Comparison of ENCODE assay signal across 9 mouse cellular contexts in the genomic region with DNA sequence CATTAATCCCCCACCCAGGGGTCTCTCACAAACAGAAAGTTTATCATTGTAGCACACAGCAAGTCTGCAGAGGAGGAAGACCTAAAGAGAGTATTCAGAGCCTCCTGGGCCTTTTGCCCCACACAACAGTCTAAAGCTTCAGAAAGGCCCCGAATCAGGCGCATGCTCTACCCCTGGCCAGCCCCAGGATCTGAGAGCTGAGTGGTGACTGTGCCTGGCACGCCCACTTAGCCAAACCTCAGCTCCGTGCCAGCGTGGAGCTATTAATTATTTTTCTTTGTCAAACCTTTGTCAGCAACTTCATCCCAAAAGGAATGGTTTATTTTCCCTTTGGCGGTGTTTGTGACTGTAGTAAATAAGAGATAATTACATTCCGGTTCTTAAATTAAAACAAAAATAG. TPM values are rescaled to one million over a fixed set of nuclear protein-coding genes. Genes with fewer than 3 reads are reported as not detected.
DNase-seq lines count a peak whose midpoint lies in the region; TF ChIP-seq lines count a peak whose summit lies in the region.
"Had no signal": no experiment of that assay in that cellular context is flagged by ENCODE, and none has a peak within 500 bp of the region (broad histone marks: within the 10 kb centered on the region; RNA-seq: fewer than 3 reads in every experiment).

No protein-coding gene starts in this region.

- 49% methylated on average over 7 of the region's 7 CpGs for WGBS in kidney, adult 2 months
- WGBS in limb, embryonic 10.5 days, result 86% methylated on average over 7 of the region's 7 CpGs
- WGBS in cerebellum, adult 2 months, result 82% methylated on average over 7 of the region's 7 CpGs

- H3K9me3 ChIP-seq in limb, embryonic 10.5 days (replicated peaks), result no peaks in the 10 kb centered on the region
- H3K9me3 ChIP-seq: kidney, embryonic 15.5 days had no signal

- peaks cover 26% of the 10 kb centered on the region for H3K4me1 ChIP-seq in kidney, adult 2 months (ENCODE audit: control insufficient read depth, insufficient read depth, low read length)
- peaks cover 36% of the 10 kb centered on the region for H3K4me1 ChIP-seq in embryonic fibroblast, embryonic 13.5 days (ENCODE audit: control insufficient read depth, insufficient read depth, low read length)
- H3K4me1 ChIP-seq in limb, embryonic 10.5 days, result peaks cover 69% of the 10 kb centered on the region
- H3K4me1 ChIP-seq in cerebellum, adult 2 months (ENCODE audit: control insufficient read depth, insufficient read depth, low read length), result peaks cover 4% of the 10 kb centered on the region

- no peaks in the 10 kb centered on the region for H3K36me3 ChIP-seq in kidney, adult 2 months (ENCODE audit: control insufficient read depth, insufficient read depth, low read length)
- H3K36me3 ChIP-seq in limb, embryonic 10.5 days, result no peaks in the 10 kb centered on the region
- H3K36me3 ChIP-seq: kidney, embryonic 15.5 days had no signal

- TF ChIP-seq POLR2A in kidney, adult 2 months (IDR thresholded peaks at IDR 0.05; ENCODE audit: low read depth, low read length), result no peak
- TF ChIP-seq POLR2A in brain, embryonic 14.5 days (IDR thresholded peaks at IDR 0.05; ENCODE audit: borderline replicate concordance, extremely low read depth, insufficient read depth, insufficient read length, poor library complexity, severe bottlenecking), result no peak
- no peak for TF ChIP-seq POLR2A in embryonic fibroblast, embryonic 13.5 days (IDR thresholded peaks at IDR 0.05; ENCODE audit: low read depth, low read length)
- no peak for TF ChIP-seq POLR2A in cerebellum, adult 2 months (IDR thresholded peaks at IDR 0.05; ENCODE audit: borderline replicate concordance, insufficient read depth, low read length)

- no peak overlapping the region for H3K27ac ChIP-seq in kidney, adult 2 months (ENCODE audit: insufficient read depth, low read depth, low read length)
- H3K27ac ChIP-seq in embryonic fibroblast, embryonic 13.5 days (ENCODE audit: insufficient read depth, low read length), result peak overlapping the region; percentile 80
- peak overlapping the region; percentile 47; the same call in 1 of the 2 replicates for H3K27ac ChIP-seq in limb, embryonic 10.5 days
- no peak overlapping the region for H3K27ac ChIP-seq in cerebellum, adult 2 months (ENCODE audit: insufficient read depth, low read length)
- H3K27ac ChIP-seq: kidney, embryonic 15.5 days had no signal

- peak; percentile 66 for DNase-seq in kidney, adult 2 months
- DNase-seq in kidney, adult 18-20 months, result no peak
- DNase-seq in brain, embryonic 14.5 days (ENCODE audit: low read depth), result peak; percentile 78
- DNase-seq in limb, embryonic 10.5 days (ENCODE audit: low spot score), result no peak
- DNase-seq in cerebellum, adult 2 months, result no peak
- DNase-seq in thymus, postnatal 14 days, result no peak
- DNase-seq: liver had no signal

- no peaks in the 10 kb centered on the region for H3K27me3 ChIP-seq in kidney, adult 2 months (replicated peaks; ENCODE audit: control insufficient read depth, insufficient read depth, low read length)
- no peaks in the 10 kb centered on the region for H3K27me3 ChIP-seq in limb, embryonic 10.5 days (ENCODE audit: low read depth, poor library complexity, severe bottlenecking)
- H3K27me3 ChIP-seq in cerebellum, adult 2 months (ENCODE audit: control insufficient read depth, insufficient read depth, low read length), result no peaks in the 10 kb centered on the region
- H3K27me3 ChIP-seq: kidney, embryonic 15.5 days had no signal

- H3K4me3 ChIP-seq in kidney, adult 2 months (ENCODE audit: insufficient read depth, low read depth, low read length), result no peak overlapping the region
- H3K4me3 ChIP-seq in embryonic fibroblast, embryonic 13.5 days (ENCODE audit: insufficient read depth, low read length), result no peak overlapping the region
- H3K4me3 ChIP-seq in limb, embryonic 10.5 days, result no peak overlapping the region
- H3K4me3 ChIP-seq in cerebellum, adult 2 months (replicated peaks; ENCODE audit: insufficient read depth, low read depth, low read length), result no peak overlapping the region
- H3K4me3 ChIP-seq: kidney, embryonic 15.5 days had no signal

- TF ChIP-seq CTCF in kidney, adult 2 months (conservative IDR thresholded peaks at IDR 0.05; ENCODE audit: insufficient read depth, insufficient read length, low read depth, low read length), result no peak
- no peak for TF ChIP-seq CTCF in brain, embryonic 14.5 days (IDR thresholded peaks at IDR 0.05; ENCODE audit: borderline replicate concordance, extremely low read depth, insufficient read depth, insufficient read length)
- TF ChIP-seq CTCF in embryonic fibroblast, embryonic 13.5 days (IDR thresholded peaks at IDR 0.05; ENCODE audit: borderline replicate concordance, insufficient read depth, low read length), result no peak
- no peak for TF ChIP-seq CTCF in cerebellum, adult 2 months (IDR thresholded peaks at IDR 0.05; ENCODE audit: borderline replicate concordance, insufficient read depth, low read depth, low read length)

RNA-seq across cellular contexts. Expression of a gene that starts 44.0 kb away (rescaled TPM):
- polyA plus RNA-seq in kidney, adult 2 months (2012; rRNA removed), result 78.3 and 82.5 TPM in 2 replicates
- polyA plus RNA-seq in brain, embryonic 14.5 days (2012; rRNA removed), result 19.8 and 33.6 TPM in 2 replicates
- polyA plus RNA-seq in embryonic fibroblast, embryonic 13.5 days (2011; ENCODE audit: insufficient read length, low read depth, missing spikeins), result 230 and 242 TPM in 2 replicates
- 49.6 and 64.3 TPM in 2 replicates for polyA plus RNA-seq in limb, embryonic 10.5 days (2016; fragmentation: Nextera tagmentation; extraction: Ambion mirVana)
- polyA plus RNA-seq in cerebellum, adult 2 months (2012; rRNA removed), result 64.4 and 67.5 TPM in 2 replicates

Comparison
In these comparisons a context has a peak if more than half of its experiments do, and no peak if none do; other contexts are left out.
1. DNase-seq: peak in kidney, adult 2 months (single experiment) and brain, embryonic 14.5 days (single experiment); none in kidney, adult 18-20 months (single experiment), limb, embryonic 10.5 days (single experiment), cerebellum, adult 2 months (0 of 2) and thymus, postnatal 14 days (single experiment).
2. H3K27ac ChIP-seq: peak in embryonic fibroblast, embryonic 13.5 days (single experiment) and limb, embryonic 10.5 days (single experiment); none in kidney, adult 2 months (single experiment) and cerebellum, adult 2 months (single experiment).